Mouse (Mus musculus) spleen, adult 2 months (tissue): ENCODE measurements around the gene Trf. TPM values are rescaled to one million over a fixed set of nuclear protein-coding genes. Genes with fewer than 3 reads are reported as not detected.

Experiments
- DNase-seq, 2 experiments: peaks; one replicate each; pipeline versions ENCODE4 v3.0.0 to v3.0.0-alpha.2; 2012 to 2021; ENCODE audit warnings: low spot score in 2 of 2, low read depth in 1 of 2
- H3K27ac ChIP-seq: fragments of 200-500 bp; 2 replicates; pipeline ENCODE4 v1.5.1; 2012; ENCODE audit warnings: low read length, inconsistent platforms; ENCODE audit not compliant: insufficient read depth
- H3K27me3 ChIP-seq: fragments of 200-500 bp; 2 replicates; pipeline ENCODE4 v1.6.1; 2012; ENCODE audit warnings: mild to moderate bottlenecking, moderate library complexity, low read length, inconsistent platforms; ENCODE audit not compliant: control insufficient read depth, insufficient read depth
- H3K36me3 ChIP-seq: fragments of 200-500 bp; 2 replicates; pipeline ENCODE4 v1.6.1; 2012; ENCODE audit warnings: mild to moderate bottlenecking, low read length, inconsistent platforms; ENCODE audit not compliant: control insufficient read depth, insufficient read depth
- H3K4me1 ChIP-seq: fragments of 200-500 bp; 2 replicates; pipeline ENCODE4 v1.6.1; 2011; ENCODE audit warnings: inconsistent platforms; ENCODE audit not compliant: control insufficient read depth, insufficient read depth, insufficient read length
- H3K4me3 ChIP-seq: fragments of 200-500 bp; 2 replicates; pipeline ENCODE4 v1.5.1; 2011; ENCODE audit warnings: mild to moderate bottlenecking, inconsistent platforms; ENCODE audit not compliant: insufficient read depth, insufficient read length; ENCODE audit errors: extremely low read depth
- CTCF ChIP-seq: fragments of 200-500 bp; IDR thresholded peaks from 2 replicates; pipeline ENCODE4 v1.5.1; 2011; ENCODE audit warnings: mild to moderate bottlenecking, inconsistent platforms; ENCODE audit not compliant: insufficient read depth, insufficient read length, insufficient replicate concordance; ENCODE audit errors: extremely low read depth
- POLR2A ChIP-seq: fragments of 200-500 bp; IDR thresholded peaks from 2 replicates; pipeline ENCODE4 v1.6.1; 2011; ENCODE audit warnings: low read depth, low read length, inconsistent platforms
- WGBS: fragments of 180-500 bp; shearing (Covaris S2); methylation state at CpG from one replicate; pipeline ENCODE4 v1.1.7; 2018; 5-methylcytosine and 5-hydroxymethylcytosine counted together
- polyA plus RNA-seq: library from polyadenylated mRNA; depleted of rRNA; stranded (reverse); fragments of >200 nt; gene quantifications from 2 replicates; pipeline ENCODE4 v1.2.3, GENCODE M21; 2012; rRNA removed

The Trf gene
- 259 and 287 TPM in 2 replicates for polyA plus RNA-seq

DNA sequence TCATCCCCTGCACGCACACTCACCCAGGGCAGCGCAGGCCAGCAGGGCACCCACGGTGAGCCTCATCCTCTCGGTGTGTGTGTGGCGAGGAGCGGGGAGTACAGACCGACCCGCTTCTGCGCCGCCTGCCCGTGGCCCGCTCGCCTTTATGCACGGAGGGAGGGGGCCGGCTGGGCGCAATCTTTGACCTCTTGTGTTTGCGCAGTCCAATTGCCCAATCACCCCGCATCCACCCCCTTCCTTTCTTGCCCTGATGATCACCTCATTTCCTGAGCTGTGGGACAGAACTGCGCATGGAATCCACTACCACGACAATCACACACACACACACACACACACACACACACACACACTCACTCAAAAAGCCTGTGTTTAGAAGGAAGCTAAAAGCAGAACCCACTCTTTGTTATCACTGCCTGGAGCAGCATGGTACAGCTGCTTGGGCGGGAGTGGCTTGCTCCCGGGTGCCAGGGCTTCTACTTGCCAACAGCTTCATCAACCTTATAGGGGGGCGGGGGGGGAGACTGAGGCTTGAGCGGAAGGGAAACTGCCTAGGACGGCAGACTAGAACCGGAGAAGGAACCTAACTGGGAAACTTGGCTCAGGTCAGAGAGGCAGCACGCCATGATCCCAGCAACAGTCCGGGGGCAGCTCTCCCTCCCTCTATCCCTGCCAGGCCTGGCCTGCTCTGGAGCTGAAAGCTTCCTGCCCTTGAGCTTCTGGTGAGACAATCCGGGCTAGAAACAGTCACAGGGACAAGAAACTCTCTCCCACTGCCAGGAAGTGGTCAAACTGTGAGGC lies at the start of gene Trf, which contains the start of gene Gm20425:
Trf (minus strand) TSS at position 294 of the 801 bp plus-strand sequence.
Gm20425 (minus strand) TSS at position 157 of the 801 bp plus-strand sequence.
- H3K27ac ChIP-seq: peak within 1 kb of the TSS; percentile 54
- peaks cover 2% of the 10 kb centered on the region; the same call in 1 of the 2 replicates for H3K4me1 ChIP-seq
- TF ChIP-seq CTCF: no peak
- no peak for TF ChIP-seq POLR2A
- DNase-seq: peak in 1 of 2 experiments; percentile 20
- no peaks in the 10 kb centered on the region for H3K36me3 ChIP-seq
- peak within 1 kb of the TSS; percentile 42; the same call in 1 of the 2 replicates for H3K4me3 ChIP-seq
- WGBS: 5% methylated on average over 29 of the region's 29 CpGs
- H3K27me3 ChIP-seq: no peaks in the 10 kb centered on the region

DNA sequence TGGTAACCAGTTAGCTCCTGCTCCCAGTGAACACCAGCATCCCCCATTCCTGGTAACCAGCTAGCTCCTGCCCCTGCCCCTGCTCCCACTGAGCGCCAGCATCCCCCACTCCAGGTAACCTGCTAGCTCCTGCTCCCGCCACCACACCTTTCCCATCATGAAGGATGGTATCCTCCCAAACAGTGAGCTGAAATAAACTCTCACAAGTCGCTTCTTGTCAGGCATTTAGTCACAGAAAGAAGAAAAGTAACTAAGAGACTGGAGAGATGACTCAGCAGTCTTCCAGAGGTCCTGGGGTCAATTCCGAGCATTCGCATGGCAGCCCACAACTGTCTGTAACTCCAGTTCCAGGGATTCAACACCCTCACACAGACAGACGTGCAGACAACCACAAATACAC lies 46.6 kb upstream of the Trf start:
- 93% methylated on average over 6 of the region's 6 CpGs for WGBS
- no peaks in the 10 kb centered on the region for H3K36me3 ChIP-seq

DNA sequence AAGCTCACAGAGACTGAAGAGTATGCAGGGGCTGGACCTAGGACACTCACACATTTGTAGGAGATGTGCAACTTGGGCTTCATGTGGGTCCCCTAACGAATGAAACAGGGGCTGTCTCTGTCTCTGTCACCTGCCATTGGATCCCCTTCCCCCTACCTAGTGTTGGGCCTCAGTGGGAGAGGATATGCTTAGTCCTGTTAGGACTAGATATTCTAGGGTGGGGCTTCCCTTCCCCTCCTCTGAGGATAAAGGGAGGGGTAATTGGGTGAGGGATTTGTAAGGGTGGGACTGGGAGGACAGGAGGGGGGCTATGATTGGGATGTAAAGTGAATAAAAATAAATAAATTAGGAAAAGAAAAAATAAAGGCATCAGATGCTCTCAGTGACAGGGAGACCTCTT lies 45.4 kb upstream of the Trf start:
- no peak for DNase-seq
- WGBS: 79% methylated on average over 1 of the region's 1 CpGs
- no peaks in the 10 kb centered on the region for H3K36me3 ChIP-seq
- no peaks in the 10 kb centered on the region for H3K27me3 ChIP-seq
- no peaks in the 10 kb centered on the region for H3K4me1 ChIP-seq
- no peak overlapping the region for H3K27ac ChIP-seq
- TF ChIP-seq POLR2A: no peak
- no peak for TF ChIP-seq CTCF
- H3K4me3 ChIP-seq: no peak overlapping the region

More for the DNA sequence above, 46.6 kb upstream of the Trf start:
- Histone ChIP-seq H3K4me1 (no peaks in the 10 kb centered on the region), H3K27me3 (no peaks in the 10 kb centered on the region), H3K4me3 (no peak overlapping the region), H3K27ac (no peak overlapping the region)
- no peak for TF ChIP-seq CTCF
- TF ChIP-seq POLR2A: no peak
- no peak for DNase-seq

DNA sequence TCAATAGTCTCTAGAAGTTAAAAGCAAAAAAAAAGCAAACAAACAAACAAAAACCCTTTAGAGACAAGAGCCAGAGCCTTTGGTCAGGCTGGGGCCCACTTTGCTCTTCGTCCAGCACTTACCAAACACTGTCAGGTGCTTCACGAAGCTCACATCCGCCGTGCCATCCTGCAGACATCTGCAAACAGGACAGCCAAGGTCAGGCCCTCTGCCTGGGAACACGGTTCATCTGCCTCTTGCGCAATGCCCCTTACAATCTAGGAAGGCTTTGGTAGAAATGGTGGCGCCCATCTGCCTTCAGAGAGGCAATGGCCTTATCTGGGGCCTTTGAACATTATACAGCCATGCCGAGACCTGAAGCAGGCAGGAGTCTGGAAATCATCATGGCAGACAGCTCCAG lies 44.6 kb upstream of the Trf start:
- Histone ChIP-seq H3K36me3 (no peaks in the 10 kb centered on the region), H3K4me1 (no peaks in the 10 kb centered on the region), H3K27me3 (no peaks in the 10 kb centered on the region), H3K4me3 (no peak overlapping the region), H3K27ac (no peak overlapping the region)
- TF ChIP-seq CTCF: no peak
- no peak for TF ChIP-seq POLR2A
- WGBS: 89% methylated on average over 8 of the region's 8 CpGs
- no peak for DNase-seq

DNA sequence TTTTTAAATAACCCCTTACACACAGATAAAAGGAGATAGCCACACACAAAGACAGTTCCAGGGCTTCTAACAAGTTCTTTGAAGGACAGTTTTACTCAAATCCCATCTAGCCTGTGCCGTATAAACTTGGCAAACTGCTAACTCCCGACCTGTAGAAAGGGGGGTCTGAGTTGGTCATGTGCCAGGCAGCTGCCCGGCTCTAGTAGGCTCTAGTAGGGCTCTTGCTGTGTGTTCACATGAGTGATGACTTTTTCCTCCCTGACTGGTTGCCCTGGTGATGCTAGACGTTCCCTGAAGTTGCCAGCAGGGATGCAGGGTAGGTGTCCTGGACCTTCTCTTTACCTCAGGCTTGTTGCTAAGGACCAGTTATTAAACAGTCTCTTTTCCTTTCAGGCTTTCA lies 40.9 kb upstream of the Trf start:
- 56% methylated on average over 4 of the region's 4 CpGs for WGBS
- Histone ChIP-seq H3K27me3 (no peaks in the 10 kb centered on the region), H3K27ac (no peak overlapping the region), H3K4me3 (no peak overlapping the region), H3K36me3 (no peaks in the 10 kb centered on the region), H3K4me1 (no peaks in the 10 kb centered on the region)
- DNase-seq: no peak
- TF ChIP-seq CTCF: no peak
- no peak for TF ChIP-seq POLR2A

DNA sequence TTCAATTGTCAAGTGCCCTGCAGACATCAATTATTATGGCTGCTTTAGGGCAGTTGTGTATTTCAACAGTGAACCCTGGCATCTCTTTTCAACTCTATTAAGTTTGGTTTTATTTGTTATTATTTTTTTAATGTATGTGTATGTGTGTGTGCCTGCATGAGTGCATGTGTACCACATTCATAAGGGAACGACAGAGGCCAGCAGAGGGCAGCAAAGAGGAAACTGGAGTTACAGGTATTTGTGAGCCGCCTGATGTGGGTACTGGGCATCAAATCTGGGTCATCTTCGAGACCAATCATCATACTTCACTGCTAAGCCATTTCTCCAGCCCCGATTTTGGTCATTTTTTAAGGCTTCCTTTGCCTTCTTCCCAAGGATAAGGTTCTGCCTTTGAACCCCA lies 35.5 kb upstream of the Trf start:
- Histone ChIP-seq H3K27me3 (no peaks in the 10 kb centered on the region), H3K4me1 (no peaks in the 10 kb centered on the region), H3K36me3 (no peaks in the 10 kb centered on the region), H3K4me3 (no peak overlapping the region), H3K27ac (no peak overlapping the region)
- no peak for TF ChIP-seq CTCF
- TF ChIP-seq POLR2A: no peak
- WGBS: 91% methylated on average over 4 of the region's 4 CpGs
- no peak for DNase-seq

DNA sequence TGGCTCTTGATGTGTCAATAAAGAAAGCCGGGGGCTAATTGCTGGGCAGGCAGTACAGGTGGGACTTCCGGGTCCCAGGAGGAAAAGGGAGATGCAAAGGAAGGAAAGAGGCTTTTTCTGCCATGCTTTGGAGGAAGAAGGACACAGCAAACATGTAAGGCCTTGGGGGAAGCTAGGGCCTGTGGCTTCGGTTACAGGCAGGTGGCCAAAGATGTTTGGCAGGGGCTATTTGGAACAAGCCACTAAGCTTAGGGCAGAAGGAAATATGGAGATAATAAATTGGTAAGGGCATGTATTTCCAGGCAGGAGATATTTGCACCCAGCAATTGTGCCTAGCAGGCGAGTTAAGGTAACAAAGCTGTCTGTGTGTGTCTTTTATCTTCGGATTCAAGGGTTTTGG lies 22.7 kb upstream of the Trf start:
- no peak for DNase-seq
- Histone ChIP-seq H3K4me1 (no peaks in the 10 kb centered on the region), H3K36me3 (no peaks in the 10 kb centered on the region), H3K4me3 (no peak overlapping the region), H3K27ac (no peak overlapping the region), H3K27me3 (no peaks in the 10 kb centered on the region)
- WGBS: 86% methylated on average over 5 of the region's 5 CpGs
- TF ChIP-seq CTCF (no peak), POLR2A (no peak)
